Mouse (Mus musculus): Measurements from ENCODE around the gene Fam241b.

Fam241b gene

DNA sequence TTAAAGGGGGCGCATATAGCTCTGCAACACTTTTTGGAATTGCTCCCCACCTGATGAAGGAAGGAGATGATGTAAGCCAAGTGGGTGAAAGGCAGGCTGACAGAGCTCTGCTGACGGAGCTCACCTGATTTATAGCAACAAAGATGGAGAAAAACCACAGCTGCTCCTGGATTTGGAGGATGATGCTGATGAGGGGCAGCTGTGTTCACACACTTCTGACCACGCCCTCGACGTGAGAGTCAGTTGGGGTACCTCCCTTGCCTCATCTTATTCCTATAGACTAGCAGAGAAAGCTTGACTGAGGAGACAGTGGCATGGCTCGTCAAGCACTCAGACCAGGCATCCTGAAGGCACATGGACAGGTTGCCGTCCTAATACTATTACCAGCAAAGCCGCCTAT is at the start of gene Fam241b:
Gene Fam241b, minus strand, starts transcription at position 101 of the 400 bp plus-strand sequence.
- DNase-seq (ENCODE audit: low spot score in 2 of 2), result no peak

- peak; percentile 28 to 34 for DNase-seq (ENCODE audit: low spot score in 2 of 2)
Observed at GRCm38 (mm10) chr10:62192701-62193157, 49.0 kb upstream of the Fam241b start.

GRCm38 (mm10) chr10:62190821-62191220 is 47.1 kb upstream of the Fam241b start:
- DNase-seq (ENCODE audit: low spot score in 2 of 2), result no peak

DNA sequence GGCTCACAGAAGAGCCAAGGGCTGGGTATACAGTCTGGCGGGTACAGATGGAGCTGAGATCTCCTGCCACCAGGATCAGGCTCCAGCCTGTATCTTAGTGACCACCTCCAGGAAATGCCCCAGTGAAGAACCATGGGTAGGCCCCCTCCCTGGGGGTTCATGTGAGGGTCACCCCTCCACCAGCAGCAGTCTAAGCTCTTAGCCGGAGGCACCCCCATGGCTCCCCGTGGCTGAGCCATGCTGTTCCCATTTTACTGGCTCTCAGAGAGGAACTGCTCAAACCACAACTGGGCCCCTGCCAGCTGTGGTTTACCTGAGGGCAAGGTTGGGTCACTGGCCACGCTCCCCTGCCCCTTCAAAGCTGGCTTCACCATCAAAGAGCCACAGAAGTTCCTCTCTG is 46.2 kb upstream of the Fam241b start:
- DNase-seq (ENCODE audit: low spot score in 2 of 2), result no peak

DNA sequence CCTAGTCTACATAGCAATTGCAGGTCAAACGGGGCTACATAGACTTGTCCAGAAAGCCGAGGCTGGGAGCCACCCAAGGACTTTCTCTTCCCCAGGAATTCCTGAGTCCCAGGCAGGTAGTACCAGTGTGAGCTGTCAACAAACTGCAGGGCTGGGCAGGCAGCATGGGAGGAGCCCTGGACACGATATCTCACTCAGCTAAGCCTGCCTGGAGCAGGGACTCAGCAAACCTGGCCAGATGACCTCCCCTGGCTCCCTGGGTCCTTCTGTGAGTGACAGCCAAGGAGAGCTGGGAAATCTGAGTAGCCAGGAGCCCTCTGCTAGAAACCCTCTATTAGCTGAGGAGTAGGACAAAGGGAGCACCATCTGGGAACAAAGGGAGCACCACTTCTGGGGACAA is 45.6 kb upstream of the Fam241b start:
- DNase-seq (ENCODE audit: low spot score in 2 of 2), result no peak

GRCm38 (mm10) chr10:62186882-62187281 is 43.2 kb upstream of the Fam241b start:
- DNase-seq (ENCODE audit: low spot score in 2 of 2), result peak; percentile 55 to 63

- DNase-seq (ENCODE audit: low spot score in 2 of 2), result peak; percentile 92 to 93
Observed at GRCm38 (mm10) chr10:62183053-62183452, 39.3 kb upstream of the Fam241b start.

GRCm38 (mm10) chr10:62182471-62183014 is 38.8 kb upstream of the Fam241b start:
- DNase-seq (ENCODE audit: low spot score in 2 of 2), result no peak

GRCm38 (mm10) chr10:62181701-62182100 is 38.0 kb upstream of the Fam241b start:
- no peak for DNase-seq (ENCODE audit: low spot score in 2 of 2)

- no peak for DNase-seq (ENCODE audit: low spot score in 2 of 2)
Observed at GRCm38 (mm10) chr10:62179944-62180343, 36.2 kb upstream of the Fam241b start.

DNA sequence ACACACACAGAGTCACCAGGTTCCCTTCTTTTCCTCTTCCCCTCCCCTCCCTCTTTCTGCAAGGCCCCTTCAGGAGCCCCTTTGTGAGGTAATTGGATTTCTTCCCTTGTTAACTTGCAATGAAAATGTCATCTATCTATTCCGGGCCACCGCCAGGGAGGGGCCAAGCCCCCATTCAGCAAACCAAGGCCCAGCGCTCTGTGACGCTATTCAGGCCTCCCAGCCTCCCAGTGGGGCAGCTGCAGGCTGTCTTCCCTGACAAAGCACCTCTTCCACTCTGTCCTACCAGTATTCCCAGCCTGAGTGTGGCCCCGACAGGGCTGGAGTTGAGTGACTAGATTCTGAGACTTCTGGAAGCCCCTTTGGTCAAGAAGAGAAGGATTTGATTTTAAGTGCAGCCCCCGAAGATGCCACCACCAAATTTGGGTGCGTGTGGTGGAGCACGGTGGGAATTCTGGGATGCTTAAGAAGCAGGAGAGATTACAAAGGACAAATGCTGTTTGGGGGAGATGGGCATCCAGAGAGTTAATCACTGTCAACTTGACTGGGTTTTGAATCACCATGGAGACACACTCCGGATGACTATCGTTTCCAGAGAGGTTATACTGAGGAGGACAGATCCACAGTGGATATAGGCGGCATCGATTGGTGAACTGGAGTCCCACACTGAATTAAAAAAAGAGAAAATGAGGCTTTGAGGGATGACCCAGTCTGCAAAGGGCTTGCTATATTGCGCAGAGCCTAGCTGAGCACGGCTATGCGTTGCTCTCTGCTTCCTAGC is 31.0 kb upstream of the Fam241b start:
- DNase-seq (ENCODE audit: low spot score in 2 of 2), result no peak

- no peak for DNase-seq (ENCODE audit: low spot score in 2 of 2)
Observed at GRCm38 (mm10) chr10:62173941-62174448, 30.3 kb upstream of the Fam241b start.

GRCm38 (mm10) chr10:62172841-62173553 is 29.3 kb upstream of the Fam241b start:
- no peak for DNase-seq (ENCODE audit: low spot score in 2 of 2)

GRCm38 (mm10) chr10:62162410-62162809 is 18.7 kb upstream of the Fam241b start:
- DNase-seq (ENCODE audit: low spot score in 2 of 2), result no peak

DNA sequence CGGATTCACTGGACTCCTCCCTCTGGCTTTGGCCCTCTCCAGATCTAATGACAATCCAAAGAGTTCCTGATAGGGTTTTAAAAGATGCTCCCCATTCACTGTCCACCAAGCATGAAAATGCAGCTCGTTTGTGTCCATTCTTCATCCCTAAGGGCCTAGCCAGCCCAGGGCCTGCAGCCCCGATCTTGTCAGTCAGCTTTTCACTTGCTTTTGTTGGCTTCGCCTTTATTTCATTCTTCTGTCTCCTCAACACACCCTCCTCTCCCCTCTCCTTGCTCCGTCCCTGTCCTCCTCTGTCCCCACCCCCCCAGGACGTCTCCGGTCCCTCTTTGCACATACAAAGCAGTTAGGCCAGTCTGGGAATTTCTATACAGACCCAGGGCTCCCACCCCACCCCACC is 6.2 kb upstream of the Fam241b start:
- no peak for DNase-seq (ENCODE audit: low spot score in 2 of 2)

- DNase-seq (ENCODE audit: low spot score in 2 of 2), result no peak
Observed at GRCm38 (mm10) chr10:62147466-62148248, 3.9 kb upstream of the Fam241b start.

GRCm38 (mm10) chr10:62145957-62146356 is 2.2 kb upstream of the Fam241b start:
- no peak for DNase-seq (ENCODE audit: low spot score in 2 of 2)

GRCm38 (mm10) chr10:62138040-62138439 is 5.7 kb downstream of the Fam241b start:
- no peak for DNase-seq (ENCODE audit: low spot score in 2 of 2)

- no peak for DNase-seq (ENCODE audit: low spot score in 2 of 2)
Observed at GRCm38 (mm10) chr10:62137150-62137549, 6.6 kb downstream of the Fam241b start.

GRCm38 (mm10) chr10:62135696-62136470 is 7.8 kb downstream of the Fam241b start:
- DNase-seq (ENCODE audit: low spot score in 2 of 2), result no peak

Data from right cerebral cortex, postnatal 36 days (tissue).